Mouse (Mus musculus): ENCODE measurements around the gene Lin37. TPM values are rescaled to one million over a fixed set of nuclear protein-coding genes. Genes with fewer than 3 reads are reported as not detected.

The Lin37 gene
- total RNA-seq, 2 experiments from 2014 or later, result 16.8 to 18.8 TPM

DNA sequence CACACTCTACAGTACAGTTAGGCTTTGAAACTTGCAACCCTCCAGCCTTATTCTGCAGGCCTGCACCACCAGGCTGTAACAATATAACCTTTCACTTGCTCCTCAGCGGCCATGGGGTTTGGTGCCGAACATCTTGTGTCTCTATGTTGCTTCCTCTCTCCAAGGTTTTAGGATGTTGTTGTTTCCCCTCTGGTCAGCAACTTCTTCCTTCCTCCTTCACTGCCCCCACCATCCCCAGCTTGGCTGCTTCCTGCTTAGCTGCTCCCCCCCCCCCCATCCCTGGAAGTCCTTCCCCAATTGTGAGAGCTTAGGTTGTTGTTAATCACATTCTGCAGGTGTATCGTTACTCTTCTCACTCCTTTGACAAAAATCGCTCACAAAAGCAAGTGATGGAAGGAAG lies 51.6 kb downstream of the Lin37 start:
- peak in 1 of 2 experiments; percentile 22 for DNase-seq

Small RNAs within 50 kb of the gene (microRNA-seq; reads per million reads assigned to microRNA genes)
- gene Gm38670, result 4.1 to 9.5 reads per million in 2 experiments
- gene Mir3569, result 0 to 0.27 reads per million in 2 experiments

Other genes with a start within 250 kb of the Lin37 start
- gene Syne4, start 245.0 kb downstream of the Lin37 start, total RNA-seq (2021), result 1 to 10 TPM in 1 of 2 experiments, under 1 TPM in 1; 0.72 to 2.0 TPM
- gene E130208F15Rik, start 238.1 kb downstream of the Lin37 start, total RNA-seq (2021), result 1 to 10 TPM in 1 of 2 experiments, under 1 TPM in 1; 0.45 to 1.1 TPM
- gene Sdhaf1, start 235.9 kb downstream of the Lin37 start, total RNA-seq (2021), result 10 to 100 TPM; 13.3 to 13.5 TPM
- gene Lrfn3, start 197.1 kb downstream of the Lin37 start, total RNA-seq (2021), result 1 to 10 TPM; 1.4 to 1.8 TPM
- 10 to 100 TPM; 18.9 to 22.2 TPM for gene Tyrobp, start 146.1 kb downstream of the Lin37 start, total RNA-seq (2021)
- gene Hcst, start 140.0 kb downstream of the Lin37 start, total RNA-seq (2021), result 1 to 10 TPM in 1 of 2 experiments, under 1 TPM in 1; 0.69 to 3.3 TPM
- under 1 TPM; 0.35 to 0.87 TPM for gene Nfkbid, start 138.1 kb downstream of the Lin37 start, total RNA-seq (2021)
- gene Aplp1, start 114.3 kb downstream of the Lin37 start, total RNA-seq (2021), result 1 to 10 TPM; 2.8 to 3.4 TPM
- gene Kirrel2, start 102.1 kb downstream of the Lin37 start, total RNA-seq (2021), result not detected
- not detected for gene Nphs1, start 101.5 kb downstream of the Lin37 start, total RNA-seq (2021)
- not detected for gene Prodh2, start 66.2 kb downstream of the Lin37 start, total RNA-seq (2021)
- under 1 TPM; 0.36 to 0.50 TPM for gene Arhgap33, start 24.8 kb downstream of the Lin37 start, total RNA-seq (2021)
- 100 to 1,000 TPM; 845 to 870 TPM for gene Hspb6, start 7.7 kb downstream of the Lin37 start, total RNA-seq (2021)
- 1 to 10 TPM; 2.1 to 4.6 TPM for gene Proser3, start 7.5 kb downstream of the Lin37 start, total RNA-seq (2021)
- 10 to 100 TPM; 61.2 to 65.9 TPM for gene U2af1l4, start 3.5 kb upstream of the Lin37 start, total RNA-seq (2021)
- 1 to 10 TPM in 1 of 2 experiments, under 1 TPM in 1; 0.35 to 1.1 TPM for gene Gm49396, start 3.5 kb upstream of the Lin37 start, total RNA-seq (2021)
- 10 to 100 TPM; 80.1 to 84.4 TPM for gene Psenen, start 3.8 kb upstream of the Lin37 start, total RNA-seq (2021)
- under 1 TPM; 0.50 to 0.77 TPM for gene Igflr1, start 5.6 kb upstream of the Lin37 start, total RNA-seq (2021)
- 10 to 100 TPM; 13.6 to 18.3 TPM for gene Kmt2b, start 28.9 kb upstream of the Lin37 start, total RNA-seq (2021)
- gene Zbtb32, start 39.1 kb upstream of the Lin37 start, total RNA-seq (2021), result under 1 TPM in 1 of 2 experiments, not detected in 1; 0.21 TPM
- under 1 TPM in 1 of 2 experiments, not detected in 1; 0.26 TPM for gene Upk1a, start 53.0 kb upstream of the Lin37 start, total RNA-seq (2021)
- gene Cox6b1, start 66.3 kb upstream of the Lin37 start, total RNA-seq (2021), result 1,000 to 10,000 TPM; 4,470 to 4,611 TPM
- not detected for gene Etv2, start 76.0 kb upstream of the Lin37 start, total RNA-seq (2021)
- 10 to 100 TPM; 46.0 to 49.1 TPM for gene Rbm42, start 90.5 kb upstream of the Lin37 start, total RNA-seq (2021)
- 1 to 10 TPM; 4.4 to 6.2 TPM for gene Haus5, start 105.2 kb upstream of the Lin37 start, total RNA-seq (2021)
- under 1 TPM; 0.40 to 0.67 TPM for gene Pmis2, start 111.8 kb upstream of the Lin37 start, total RNA-seq (2021)
- gene 2200002J24Rik, start 139.1 kb upstream of the Lin37 start, total RNA-seq (2021), result not detected
- gene Atp4a, start 152.4 kb upstream of the Lin37 start, total RNA-seq (2021), result under 1 TPM in 1 of 2 experiments, not detected in 1; 0.51 TPM
- 100 to 1,000 TPM; 238 to 252 TPM for gene Tmem147, start 169.7 kb upstream of the Lin37 start, total RNA-seq (2021)
- not detected for gene Gapdhs, start 183.8 kb upstream of the Lin37 start, total RNA-seq (2021)
- 1 to 10 TPM; 2.1 to 3.7 TPM for gene Sbsn, start 191.6 kb upstream of the Lin37 start, total RNA-seq (2021)
- gene Dmkn, start 203.9 kb upstream of the Lin37 start, total RNA-seq (2021), result 1 to 10 TPM; 1.0 to 3.5 TPM
- not detected for gene Krtdap, start 228.1 kb upstream of the Lin37 start, total RNA-seq (2021)